Mouse (Mus musculus) midbrain, embryonic 14.5 days (tissue): ENCODE measurements at regions not wholly inside any gene's neighbourhood (a gene's known extent, or its start where the extent isn't known, plus 50 kb on each side); places are given as distances from the start of the nearest gene placed in this dataset.

Experiments used
- ATAC-seq: fragments of 200-750 bp; cut with Nextera tagmentation; 2 replicates; pipeline ENCODE4 v1.8.0; 2017; ENCODE audit warnings: moderate number of reproducible peaks, moderate library complexity; ENCODE audit not compliant: low FRiP score, low TSS enrichment
- DNase-seq: peaks from one replicate; pipeline ENCODE4 v3.0.0-alpha.2; 2015
- H3K27ac ChIP-seq: fragments of 300-500 bp; sonication (generic); replicated peaks from 2 replicates; pipeline ENCODE4 v1.5.1; 2014; ENCODE audit warnings: mild to moderate bottlenecking, low read depth, low read length, moderate library complexity
- H3K27me3 ChIP-seq: fragments of 300-500 bp; sonication (generic); 2 replicates; pipeline ENCODE4 v1.6.1; 2014; ENCODE audit warnings: low read length, control low read depth, mixed read lengths; ENCODE audit not compliant: control insufficient read depth, insufficient read depth
- H3K36me3 ChIP-seq: fragments of 300-500 bp; sonication (generic); 2 replicates; pipeline ENCODE4 v1.6.1; 2014; ENCODE audit warnings: low read length, control low read depth; ENCODE audit not compliant: control insufficient read depth, insufficient read depth
- H3K4me1 ChIP-seq: fragments of 300-500 bp; sonication (generic); 2 replicates; pipeline ENCODE4 v1.6.1; 2014; ENCODE audit warnings: mild to moderate bottlenecking, antibody characterized with exemption, low read length, control low read depth; ENCODE audit not compliant: control insufficient read depth, insufficient read depth
- H3K4me2 ChIP-seq: fragments of 300-500 bp; sonication (generic); 2 replicates; pipeline ENCODE4 v1.6.1; 2014; ENCODE audit warnings: mild to moderate bottlenecking, low read length, moderate library complexity
- H3K4me3 ChIP-seq: fragments of 300-500 bp; sonication (generic); replicated peaks from 2 replicates; pipeline ENCODE4 v1.5.1; 2014; ENCODE audit warnings: low read depth, low read length
- H3K9ac ChIP-seq: fragments of 300-500 bp; sonication (generic); replicated peaks from 2 replicates; pipeline ENCODE4 v1.6.1; 2014; ENCODE audit warnings: mild to moderate bottlenecking, low read length, moderate library complexity
- H3K9me3 ChIP-seq: fragments of 300-500 bp; sonication (generic); 2 replicates; pipeline ENCODE4 v1.6.1; 2016; ENCODE audit warnings: low read length, control low read depth, mixed read lengths; ENCODE audit not compliant: control insufficient read depth
- WGBS: fragments of 180-500 bp; shearing (Covaris S2); extraction: QIAGEN DNeasy Blood & Tissue Kit; methylation state at CpG from one replicate; pipeline ENCODE4 v1.1.7; 2014; 5-methylcytosine and 5-hydroxymethylcytosine counted together

DNA sequence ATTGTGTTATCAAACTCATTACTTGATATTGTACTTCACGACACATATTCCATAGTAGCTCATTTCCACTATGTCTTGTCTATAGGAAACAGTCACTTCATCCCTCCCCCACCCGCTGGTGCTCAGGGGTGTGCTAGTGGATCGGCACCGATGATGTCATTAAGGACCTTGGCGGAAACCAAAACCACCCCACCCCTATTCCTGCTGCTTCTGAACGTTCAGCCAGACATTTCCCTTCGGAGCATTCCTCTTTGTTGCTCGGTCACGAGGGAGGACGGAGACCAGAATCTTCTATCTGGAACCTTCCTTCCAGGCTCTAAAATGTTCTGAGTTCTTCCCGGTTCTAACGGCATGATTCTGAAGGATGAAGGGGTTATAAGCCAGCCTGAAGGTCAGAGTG is 132.3 kb upstream of the Gas1 start:
- Histone ChIP-seq H3K4me1 (no peaks in the 10 kb centered on the region), H3K4me3 (no peak overlapping the region), H3K27me3 (no peaks in the 10 kb centered on the region), H3K9ac (no peak overlapping the region), H3K27ac (no peak overlapping the region), H3K4me2 (no peak overlapping the region), H3K9me3 (no peaks in the 10 kb centered on the region), H3K36me3 (no peaks in the 10 kb centered on the region)
- DNase-seq, result no peak
- WGBS, result 96% methylated on average over 12 of the region's 12 CpGs
- no peak for ATAC-seq

GRCm38 (mm10) chr13:60309926-60310325 is 132.8 kb upstream of the Gas1 start:
- no peak for DNase-seq
- Histone ChIP-seq H3K4me3 (no peak overlapping the region), H3K36me3 (no peaks in the 10 kb centered on the region), H3K4me2 (no peak overlapping the region), H3K27me3 (no peaks in the 10 kb centered on the region), H3K9ac (no peak overlapping the region), H3K9me3 (no peaks in the 10 kb centered on the region), H3K4me1 (no peaks in the 10 kb centered on the region), H3K27ac (no peak overlapping the region)
- no peak for ATAC-seq
- WGBS, result 86% methylated on average over 4 of the region's 4 CpGs

GRCm38 (mm10) chr13:60312397-60313085 is 135.4 kb upstream of the Gas1 start:
- Histone ChIP-seq H3K4me3 (no peak overlapping the region), H3K4me1 (no peaks in the 10 kb centered on the region), H3K4me2 (no peak overlapping the region), H3K9me3 (no peaks in the 10 kb centered on the region), H3K27ac (no peak overlapping the region), H3K36me3 (no peaks in the 10 kb centered on the region), H3K27me3 (no peaks in the 10 kb centered on the region), H3K9ac (no peak overlapping the region)
- ATAC-seq (no peak), DNase-seq (no peak)
- 76% methylated on average over 7 of the region's 7 CpGs for WGBS

DNA sequence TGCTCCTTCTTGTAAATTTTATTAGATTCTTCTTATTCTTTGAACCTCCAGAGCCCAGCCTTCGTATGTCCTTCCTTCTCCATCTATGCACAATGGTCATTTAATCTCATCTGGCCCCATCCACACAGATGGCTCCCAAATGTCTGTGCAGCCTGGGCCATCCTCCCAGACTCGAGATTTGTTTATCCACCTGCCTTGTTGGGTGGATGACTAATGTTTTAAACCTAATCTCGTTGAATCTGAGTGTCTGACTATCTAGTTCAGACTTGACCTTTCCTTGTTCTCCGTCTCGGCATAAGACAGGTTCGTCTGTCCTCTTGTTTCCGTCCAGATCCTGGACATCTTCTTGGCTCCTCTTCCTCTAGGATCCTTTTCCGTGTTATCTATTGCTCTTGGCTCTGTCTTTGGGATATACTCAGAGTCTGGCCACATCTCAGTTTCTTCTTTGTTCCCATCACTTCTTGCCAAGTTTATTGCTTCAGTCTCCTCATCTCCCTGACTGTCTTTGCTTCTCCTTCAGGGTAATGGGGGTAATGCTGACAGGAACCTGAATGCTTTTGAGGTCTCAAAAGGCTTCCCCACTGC is 141.4 kb upstream of the Gas1 start:
- no peak overlapping the region for H3K4me2 ChIP-seq
- H3K9me3 ChIP-seq, result no peaks in the 10 kb centered on the region
- DNase-seq, result no peak
- no peak overlapping the region for H3K4me3 ChIP-seq
- H3K27me3 ChIP-seq, result no peaks in the 10 kb centered on the region
- H3K27ac ChIP-seq, result no peak overlapping the region
- H3K36me3 ChIP-seq, result no peaks in the 10 kb centered on the region
- ATAC-seq, result no peak
- no peaks in the 10 kb centered on the region for H3K4me1 ChIP-seq
- no peak overlapping the region for H3K9ac ChIP-seq
- 91% methylated on average over 8 of the region's 8 CpGs for WGBS

DNA sequence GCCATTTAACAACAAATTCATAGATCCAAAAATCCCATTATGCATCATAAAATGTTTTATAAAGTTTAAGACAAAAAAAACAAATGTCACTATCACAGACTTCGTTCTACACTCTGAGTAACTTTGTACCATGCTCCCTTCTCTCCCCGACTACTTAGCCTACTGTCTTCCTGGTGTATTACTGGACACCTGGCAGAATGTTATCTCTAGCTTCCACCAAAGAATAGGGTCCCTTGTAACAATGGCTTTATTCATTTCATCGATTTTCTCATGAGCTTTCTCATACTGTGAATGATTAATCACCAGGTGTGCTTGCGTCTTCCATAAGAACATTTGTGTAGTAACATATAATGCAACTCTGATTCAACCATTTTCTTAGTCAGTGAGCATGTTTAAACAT is 142.1 kb upstream of the Gas1 start:
- Histone ChIP-seq H3K4me1 (no peaks in the 10 kb centered on the region), H3K27me3 (no peaks in the 10 kb centered on the region), H3K4me2 (no peak overlapping the region), H3K36me3 (no peaks in the 10 kb centered on the region), H3K9me3 (no peaks in the 10 kb centered on the region), H3K27ac (no peak overlapping the region), H3K4me3 (no peak overlapping the region), H3K9ac (no peak overlapping the region)
- DNase-seq, result no peak
- WGBS, result 88% methylated on average over 4 of the region's 4 CpGs
- ATAC-seq, result no peak

GRCm38 (mm10) chr13:60319861-60320602 is 142.9 kb upstream of the Gas1 start:
- ATAC-seq (no peak), DNase-seq (no peak)
- 81% methylated on average over 5 of the region's 5 CpGs for WGBS
- no peak overlapping the region for H3K9ac ChIP-seq
- H3K4me2 ChIP-seq, result no peak overlapping the region
- H3K27me3 ChIP-seq, result no peaks in the 10 kb centered on the region
- no peaks in the 10 kb centered on the region for H3K36me3 ChIP-seq
- H3K27ac ChIP-seq, result no peak overlapping the region
- H3K4me3 ChIP-seq, result no peak overlapping the region
- H3K9me3 ChIP-seq, result no peaks in the 10 kb centered on the region
- H3K4me1 ChIP-seq, result no peaks in the 10 kb centered on the region

GRCm38 (mm10) chr13:60322579-60322978 is 145.4 kb upstream of the Gas1 start:
- WGBS, result 94% methylated on average over 3 of the region's 3 CpGs
- no peak overlapping the region for H3K4me2 ChIP-seq
- no peaks in the 10 kb centered on the region for H3K9me3 ChIP-seq
- H3K36me3 ChIP-seq, result no peaks in the 10 kb centered on the region
- no peak overlapping the region for H3K9ac ChIP-seq
- no peaks in the 10 kb centered on the region for H3K27me3 ChIP-seq
- DNase-seq, result no peak
- no peak overlapping the region for H3K27ac ChIP-seq
- no peak overlapping the region for H3K4me3 ChIP-seq
- ATAC-seq, result no peak
- no peaks in the 10 kb centered on the region for H3K4me1 ChIP-seq

DNA sequence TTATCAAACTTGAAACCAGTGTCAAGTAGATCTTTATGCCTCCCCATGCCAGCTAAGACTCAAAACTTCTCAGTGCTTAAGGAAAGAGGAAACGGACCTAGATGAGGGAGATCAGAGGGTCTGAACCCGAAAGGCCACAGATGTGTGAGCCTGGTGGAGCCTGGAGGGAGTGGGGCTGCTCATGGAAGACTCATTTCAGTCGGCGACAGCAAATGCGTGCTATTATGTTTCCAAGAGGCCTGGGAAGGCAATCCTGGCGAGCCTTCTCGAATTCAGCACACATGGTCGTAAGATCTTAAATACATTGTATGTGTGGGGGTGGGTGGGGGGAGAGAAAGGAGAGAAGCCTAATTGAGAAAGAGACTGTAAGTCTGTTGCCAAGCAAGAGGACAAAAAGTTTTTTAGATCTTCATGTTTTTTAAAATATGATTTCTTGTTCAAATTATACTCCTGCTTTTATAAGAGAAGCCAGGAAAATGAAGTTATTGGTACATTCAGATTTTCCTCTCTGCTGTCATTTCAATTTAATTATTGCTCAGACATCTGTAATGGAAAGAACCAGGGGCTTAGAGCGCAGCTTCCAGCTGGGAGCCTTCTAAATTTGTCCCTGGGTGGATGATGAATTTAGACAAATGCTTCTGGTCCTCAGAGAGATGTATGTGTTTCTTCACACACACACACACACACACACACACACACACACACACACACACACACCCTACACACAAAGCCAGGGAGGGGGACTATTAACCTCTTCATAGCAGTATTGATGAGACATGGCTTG is 153.5 kb upstream of the Gas1 start:
- WGBS, result 85% methylated on average over 9 of the region's 9 CpGs

More for the DNA sequence above, 153.5 kb upstream of the Gas1 start:
- Histone ChIP-seq H3K9ac (no peak overlapping the region), H3K4me2 (no peak overlapping the region), H3K9me3 (no peaks in the 10 kb centered on the region), H3K4me1 (no peaks in the 10 kb centered on the region), H3K36me3 (no peaks in the 10 kb centered on the region), H3K27me3 (no peaks in the 10 kb centered on the region), H3K27ac (no peak overlapping the region), H3K4me3 (no peak overlapping the region)
- no peak for ATAC-seq
- no peak for DNase-seq
